Mouse (Mus musculus) liver (tissue): ENCODE results near the gene Tmem213.

Experiments used
- DNase-seq: peaks from one replicate; pipeline ENCODE4 v3.0.0-alpha.2; 2020; ENCODE audit warnings: mixed read lengths

Gene Tmem213

DNA sequence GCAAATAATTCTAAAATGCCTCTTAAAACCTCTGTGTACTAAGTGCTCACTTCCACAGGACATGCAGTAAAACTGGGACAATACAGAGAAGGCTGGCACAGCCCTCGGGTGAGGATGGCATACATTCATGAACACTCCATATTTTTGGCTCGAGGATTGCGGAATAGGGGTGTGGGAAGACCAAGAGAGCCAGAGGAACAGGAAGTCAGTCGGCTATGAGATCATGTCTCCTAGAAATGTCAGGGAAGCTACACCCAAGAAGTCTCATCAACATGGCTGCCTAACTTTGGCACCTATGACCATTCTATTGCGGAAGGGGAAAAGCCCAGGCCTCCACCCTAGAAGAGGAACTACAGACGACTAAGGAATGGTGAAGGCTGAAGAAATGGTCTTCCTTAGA lies 9.3 kb downstream of the Tmem213 start:
- DNase-seq: no peak

DNA sequence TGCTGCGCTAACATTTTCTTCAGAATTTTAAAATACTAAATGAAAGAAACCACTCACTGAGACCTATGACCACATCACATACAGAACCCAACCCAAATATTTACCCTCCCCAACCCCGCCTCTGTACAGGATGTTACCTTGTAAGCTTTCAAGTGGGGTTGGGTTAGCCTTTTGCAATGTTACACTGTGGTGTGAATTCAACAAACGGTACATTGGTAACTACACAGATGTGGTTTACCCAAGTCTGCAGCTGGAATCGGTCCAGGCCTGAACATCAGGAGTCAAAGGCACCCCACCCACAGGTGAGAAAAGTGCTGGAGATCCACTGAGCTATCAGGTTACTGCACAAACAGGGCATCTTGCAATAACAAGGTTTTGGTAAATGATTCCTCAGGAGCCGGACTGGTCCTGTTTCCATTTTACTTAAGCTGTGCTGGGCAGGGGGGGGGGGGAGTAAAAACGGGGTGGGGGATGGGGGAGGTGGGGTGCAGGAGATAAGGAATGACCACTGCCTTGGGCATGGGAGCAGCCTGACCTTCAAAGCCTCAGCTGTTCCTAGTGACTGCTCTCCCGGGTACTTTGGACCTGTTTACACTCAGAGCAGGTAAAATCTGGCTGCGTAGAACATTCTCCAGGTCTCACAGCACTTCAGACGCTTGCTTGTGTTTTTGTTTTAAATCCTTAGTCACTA lies 11.8 kb downstream of the Tmem213 start:
- DNase-seq: peak; percentile 25

DNA sequence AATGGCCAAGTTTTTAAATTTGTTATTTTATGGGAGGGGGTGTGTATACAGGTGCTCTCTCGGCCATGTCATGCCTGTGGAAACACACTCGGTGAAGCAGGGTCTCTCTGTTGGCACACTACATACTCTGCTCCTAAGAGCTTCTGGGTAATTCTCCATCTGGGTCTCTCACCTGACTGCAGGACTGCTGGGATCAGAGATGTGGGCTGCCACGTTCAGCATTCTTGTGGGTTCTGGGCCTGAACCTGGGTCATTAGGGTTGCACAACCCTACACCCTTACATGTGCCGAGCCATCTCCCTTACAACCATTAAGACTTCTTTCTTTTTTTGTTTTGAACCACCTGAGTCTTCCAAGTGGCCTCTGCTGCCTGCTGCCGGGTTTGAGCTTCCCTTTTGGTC lies 12.8 kb downstream of the Tmem213 start:
- DNase-seq: no peak

DNA sequence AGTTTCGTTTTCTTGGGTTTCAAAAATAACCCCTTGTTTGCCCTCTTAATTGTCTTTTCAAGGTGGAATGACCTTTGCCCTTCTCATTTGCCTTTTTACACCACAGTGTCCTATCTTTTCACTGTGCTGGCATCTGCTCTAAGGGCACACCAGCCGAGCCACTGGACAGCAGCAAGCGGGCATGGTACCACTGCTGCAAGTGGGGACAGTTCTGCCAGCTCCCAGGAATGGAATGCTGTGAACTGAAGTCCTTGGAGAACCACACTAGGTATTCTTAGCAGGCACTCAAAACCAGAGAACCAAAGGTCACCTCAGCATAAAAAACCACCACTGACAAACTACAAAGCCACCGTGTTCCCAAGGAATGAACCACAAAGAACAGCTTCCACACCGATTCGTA lies 13.7 kb downstream of the Tmem213 start:
- no peak for DNase-seq

DNA sequence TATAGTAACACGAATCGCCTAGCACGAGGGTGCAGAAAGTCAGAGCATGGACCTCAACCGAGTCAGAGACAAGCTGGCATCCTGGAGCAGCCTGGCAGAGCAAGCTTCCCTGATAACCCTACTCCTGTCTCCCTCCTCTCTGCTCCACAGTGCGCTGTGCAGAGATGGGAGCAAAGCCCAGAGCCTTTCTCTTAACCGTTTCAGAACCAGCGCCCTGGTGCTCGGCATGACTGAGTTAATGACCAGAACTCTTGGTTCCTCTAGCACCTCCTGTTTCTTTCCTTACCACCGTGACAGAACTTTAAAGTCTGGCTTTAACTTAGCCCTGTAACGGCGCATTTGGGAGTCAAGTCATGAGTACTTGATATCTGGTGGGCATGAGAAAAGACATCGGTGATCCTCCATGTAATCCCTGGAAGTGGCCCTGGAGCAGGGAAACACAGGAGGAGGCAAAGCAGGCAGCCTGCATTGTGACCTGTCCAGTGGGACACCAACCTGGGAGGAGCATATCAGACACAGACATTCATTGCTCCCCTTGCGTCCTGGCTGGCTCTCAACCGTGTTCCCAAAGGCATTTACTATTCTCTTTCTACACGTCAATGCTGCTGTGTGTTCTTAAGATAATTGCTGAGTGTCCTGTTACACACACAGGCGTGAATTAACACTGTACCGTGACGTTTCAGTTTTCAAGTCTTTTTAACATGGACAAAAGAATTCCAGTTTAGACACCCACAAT lies 14.6 kb downstream of the Tmem213 start:
- no peak for DNase-seq

DNA sequence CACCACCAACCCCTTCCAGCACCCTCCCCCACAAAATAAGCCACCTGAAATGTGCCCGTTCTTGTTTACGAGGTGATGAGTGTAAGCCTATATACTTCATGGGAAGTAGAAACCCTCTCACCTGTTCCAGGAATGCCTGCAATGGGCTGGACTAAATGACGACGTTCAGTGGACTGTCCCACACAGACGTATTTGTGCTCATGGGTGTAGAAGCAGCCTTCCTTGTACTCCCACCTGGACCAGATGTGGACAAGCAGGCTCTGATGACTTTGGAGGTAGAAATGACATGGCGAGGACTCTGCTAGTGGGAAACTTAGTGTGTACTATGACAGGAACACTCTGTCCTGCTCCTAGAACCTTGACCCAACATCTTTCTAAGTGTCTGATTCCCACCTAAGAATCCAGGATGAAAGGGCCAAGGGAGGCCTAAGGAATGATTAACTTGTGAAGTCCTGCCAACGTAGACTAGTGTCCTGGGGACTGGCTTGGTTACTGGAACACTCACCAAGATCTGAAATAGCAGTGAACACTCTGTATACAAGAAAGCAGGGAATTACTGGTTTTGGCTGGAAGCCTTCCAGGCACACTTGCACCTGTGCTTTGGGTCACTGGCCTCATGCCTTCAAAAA lies 15.3 kb downstream of the Tmem213 start, which contains the start of gene Atp6v0a4:
Atp6v0a4 (minus strand) TSS at position 380 of the 629 bp plus-strand sequence.
- DNase-seq: no peak

DNA sequence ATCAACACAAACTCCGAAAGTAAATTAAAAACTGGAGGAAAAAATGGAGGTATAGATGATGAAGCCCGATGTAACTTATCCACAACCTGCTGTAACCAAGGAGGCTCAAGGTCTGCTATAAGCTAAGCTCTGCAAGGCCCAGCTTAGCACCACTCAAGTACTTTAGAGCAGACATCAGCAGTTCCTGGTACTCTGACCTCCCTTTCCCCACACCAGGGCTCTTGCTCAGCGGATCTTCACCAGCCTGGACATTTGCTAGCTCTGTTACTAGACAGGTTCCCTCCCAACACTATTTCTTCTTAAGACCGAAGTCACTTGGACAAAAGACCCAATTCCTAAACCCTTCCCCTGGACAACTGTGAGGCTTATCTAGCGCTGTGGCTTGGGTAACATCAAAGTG lies 15.8 kb downstream of the Tmem213 start:
- no peak for DNase-seq

DNA sequence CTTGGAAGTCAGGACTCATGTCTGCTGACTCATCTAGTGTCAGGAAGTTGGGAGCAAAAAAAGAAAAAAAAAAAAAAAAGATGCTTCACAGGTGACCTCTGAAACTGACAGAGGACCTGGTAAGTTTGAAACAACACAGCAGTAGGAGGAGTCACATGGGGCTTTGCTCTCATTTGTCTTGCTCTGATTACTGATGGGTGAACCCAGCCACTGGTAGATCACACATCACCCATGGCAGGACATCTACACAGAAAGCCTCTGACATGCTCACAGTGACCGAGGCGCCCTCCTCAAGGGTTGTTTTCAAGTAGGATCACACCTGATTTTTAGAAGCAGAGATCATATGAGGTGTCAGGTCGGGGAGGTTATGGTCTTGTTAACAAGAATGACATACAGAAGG lies 16.4 kb downstream of the Tmem213 start:
- DNase-seq: no peak

DNA sequence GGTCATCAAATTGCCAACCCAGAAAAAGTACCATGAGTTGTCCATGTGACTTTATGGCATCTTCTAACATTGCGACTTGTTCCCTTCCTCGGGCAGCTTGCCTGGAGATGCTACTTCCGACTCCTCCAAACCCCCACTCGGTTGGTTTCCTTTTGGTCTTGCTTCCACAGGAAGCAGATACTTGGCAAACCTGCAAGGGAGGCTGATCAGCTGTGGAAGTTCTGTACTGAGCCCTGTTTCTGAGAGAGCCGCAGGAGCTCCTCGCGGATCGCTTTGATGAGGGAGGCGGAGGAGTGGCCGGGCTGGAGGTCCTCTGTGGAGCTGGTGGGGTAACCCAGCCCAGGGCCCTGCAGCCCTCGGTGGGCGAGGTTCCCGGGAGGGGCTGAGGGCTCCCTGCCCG lies 19.1 kb downstream of the Tmem213 start:
- no peak for DNase-seq

DNA sequence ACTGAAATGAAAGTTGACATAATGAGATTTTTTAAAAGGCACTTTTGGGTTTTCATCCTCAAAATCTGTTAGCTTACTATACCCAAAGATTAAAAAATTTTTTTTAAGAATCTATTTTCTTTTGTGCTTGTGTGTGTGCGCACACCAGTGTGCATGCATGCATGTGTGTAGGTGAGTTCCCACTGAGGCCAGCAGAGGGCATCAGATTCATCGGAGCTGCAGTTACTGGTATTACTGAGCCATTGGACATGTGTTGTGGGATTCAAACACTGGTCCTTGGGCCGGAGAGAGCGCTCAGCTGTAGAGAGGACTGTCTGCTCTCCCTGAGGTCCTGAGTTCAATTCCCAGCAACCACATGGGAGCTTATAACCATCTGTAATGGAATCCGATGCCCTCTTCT lies 20.8 kb downstream of the Tmem213 start:
- no peak for DNase-seq

DNA sequence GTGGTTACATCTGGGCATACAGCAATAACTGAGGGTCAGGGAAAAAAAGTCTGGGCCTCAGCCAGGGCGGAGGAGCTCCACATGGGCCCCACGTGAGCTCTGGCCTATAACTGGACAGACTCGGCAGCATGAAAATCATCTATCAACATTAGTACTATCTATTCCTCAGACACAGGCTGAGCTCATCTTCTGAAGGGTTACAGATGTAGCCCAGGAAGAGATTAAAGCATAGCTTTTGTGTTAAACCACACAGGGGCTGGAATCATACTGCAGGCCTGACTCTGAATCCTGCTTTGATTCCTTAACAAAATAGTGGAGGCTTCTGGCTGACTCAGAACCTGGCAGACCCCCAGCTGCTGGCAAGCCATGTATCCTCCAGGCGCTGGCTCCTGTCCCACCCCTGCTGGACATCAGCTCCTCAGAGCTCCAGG lies 22.8 kb downstream of the Tmem213 start:
- no peak for DNase-seq

DNA sequence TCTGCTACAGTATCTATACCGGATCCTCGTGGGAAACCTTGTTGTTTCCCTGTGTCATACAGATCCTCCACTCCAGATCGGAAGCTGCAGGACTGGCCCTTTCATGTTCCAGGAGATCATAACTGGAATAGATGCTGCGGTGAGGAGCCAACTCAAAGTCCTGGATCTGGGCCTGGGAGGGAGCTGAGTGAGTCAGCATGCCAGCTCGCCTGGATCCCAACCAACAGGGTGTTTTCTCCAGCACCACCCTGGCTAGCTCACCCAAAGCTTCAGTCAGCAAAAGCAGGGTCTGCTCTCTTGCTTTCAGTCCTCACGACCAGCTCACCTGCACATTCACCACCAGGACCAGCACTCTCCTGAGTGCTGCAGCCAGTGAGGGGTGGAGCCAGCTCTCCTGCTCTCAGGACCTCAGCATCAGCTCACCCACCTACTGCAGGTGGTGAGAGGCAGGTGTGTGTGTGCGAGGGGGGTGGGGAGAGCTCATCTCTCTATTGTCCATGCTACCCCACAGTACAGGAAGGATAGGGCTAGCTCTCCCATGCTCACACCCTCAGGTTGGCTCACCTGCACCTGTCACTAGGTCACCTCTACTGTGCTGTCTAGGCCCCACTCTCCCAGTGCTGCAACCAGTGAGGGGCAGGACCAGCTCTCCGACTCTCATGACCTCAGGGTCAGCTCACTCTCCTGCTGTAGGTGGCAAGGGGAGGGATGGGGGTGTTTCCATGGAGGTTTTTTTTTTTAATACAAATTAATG lies 25.9 kb downstream of the Tmem213 start:
- DNase-seq: no peak

DNA sequence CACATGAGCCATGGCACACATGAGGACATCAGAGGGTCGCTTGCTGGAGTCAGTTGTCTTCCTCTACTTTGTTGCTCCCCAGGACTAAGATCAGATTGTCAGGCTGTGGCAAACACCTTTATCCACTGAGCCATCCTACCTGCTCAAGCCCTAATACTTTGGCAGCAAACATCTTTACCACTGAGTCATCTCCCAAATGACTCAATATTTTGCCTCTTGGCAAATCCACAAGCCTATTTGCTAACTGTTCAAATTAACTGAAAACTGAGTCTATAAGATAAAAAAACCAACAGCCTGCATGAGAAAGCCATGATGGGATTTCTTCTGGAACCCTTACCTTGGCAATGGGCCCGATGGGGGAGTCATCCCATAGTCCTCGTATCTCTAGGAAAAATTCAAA lies 30.0 kb downstream of the Tmem213 start:
- DNase-seq: no peak

DNA sequence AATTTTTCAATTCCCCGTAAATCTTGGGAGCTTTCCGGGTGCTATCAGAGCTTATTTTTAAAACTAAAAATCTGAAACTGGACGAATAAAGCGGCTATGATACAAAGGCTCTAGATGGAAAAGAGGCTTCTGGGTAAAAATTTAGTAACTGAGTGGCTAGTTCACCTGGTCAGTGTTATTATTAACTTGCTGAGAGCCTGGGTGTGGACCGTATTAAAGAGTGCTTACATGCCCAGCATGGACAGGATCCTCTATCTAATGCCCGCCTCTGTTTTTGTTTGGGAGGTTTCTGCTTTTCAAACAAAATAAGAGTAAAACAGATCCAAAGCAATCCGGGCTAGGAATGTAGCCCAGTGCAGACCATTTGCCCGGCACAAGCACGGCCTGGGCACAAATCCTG lies 31.3 kb downstream of the Tmem213 start:
- DNase-seq: no peak

DNA sequence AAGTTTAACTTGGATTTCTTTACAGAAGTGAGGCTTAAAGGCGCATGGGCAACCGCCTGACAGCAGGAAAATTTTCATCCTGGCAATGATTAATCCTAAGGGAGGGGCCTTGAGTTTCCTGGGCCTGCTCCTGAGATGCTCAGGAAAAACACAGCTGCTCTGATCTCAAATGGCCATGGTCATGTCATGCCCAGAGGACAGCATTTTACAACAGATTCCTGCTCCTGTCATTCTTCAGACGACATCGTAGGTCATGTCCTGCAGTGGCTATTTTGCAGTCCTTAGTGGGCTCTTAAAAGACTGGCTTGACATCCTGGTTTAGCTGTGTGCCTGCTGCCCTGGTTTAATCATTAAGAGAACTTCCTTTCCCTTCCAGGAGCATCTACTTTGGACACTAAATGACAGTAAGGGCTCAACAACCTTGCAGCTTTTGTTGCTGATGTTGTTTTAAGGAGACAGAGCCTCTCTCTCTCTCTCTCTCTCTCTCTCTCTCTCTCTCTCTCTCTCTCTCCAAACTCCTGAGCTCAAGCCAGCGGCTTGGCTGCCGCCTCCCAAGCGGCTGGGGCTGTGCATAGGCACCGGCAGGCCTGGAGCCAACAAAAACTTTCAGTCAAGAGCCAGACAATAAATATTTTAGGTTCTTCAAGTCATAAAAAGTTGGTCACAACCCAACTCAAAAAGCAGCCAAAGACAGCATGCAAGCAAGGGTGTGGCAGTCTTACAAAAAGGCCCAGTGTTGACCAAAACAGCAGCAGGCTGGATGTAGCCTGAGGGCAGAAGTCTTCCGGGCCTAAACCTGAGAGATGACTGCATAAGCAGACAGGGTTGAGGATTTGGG lies 35.3 kb downstream of the Tmem213 start:
- DNase-seq: no peak

DNA sequence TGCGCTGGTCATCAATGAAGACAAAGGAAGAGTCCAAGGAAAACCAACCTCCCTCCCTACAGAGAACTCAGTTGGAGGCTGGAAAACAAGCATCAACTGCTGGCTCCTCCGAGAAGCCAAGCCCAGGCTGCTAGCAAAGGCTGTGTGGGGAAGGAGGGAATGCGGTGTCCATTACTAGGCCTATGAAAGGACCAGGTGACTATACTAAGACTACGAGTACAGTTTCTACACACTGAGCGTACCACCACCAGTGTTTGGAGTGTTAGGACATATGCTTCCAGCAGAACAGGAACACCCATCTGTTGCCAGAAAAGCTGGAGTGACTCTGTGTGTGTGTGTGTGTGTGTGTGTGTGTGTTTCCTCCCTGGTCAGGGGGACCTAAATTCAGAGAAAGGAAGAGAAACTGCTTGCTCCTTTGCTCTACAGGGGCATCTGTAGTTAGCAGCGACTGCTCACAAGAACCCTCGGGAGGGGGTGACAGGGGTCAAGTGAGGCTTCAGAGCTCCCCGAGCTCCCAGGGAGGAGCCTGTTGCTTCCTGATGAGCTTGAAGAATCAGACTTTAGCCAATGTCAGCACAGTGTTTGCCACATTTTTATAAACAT lies 36.5 kb downstream of the Tmem213 start:
- DNase-seq: no peak

DNA sequence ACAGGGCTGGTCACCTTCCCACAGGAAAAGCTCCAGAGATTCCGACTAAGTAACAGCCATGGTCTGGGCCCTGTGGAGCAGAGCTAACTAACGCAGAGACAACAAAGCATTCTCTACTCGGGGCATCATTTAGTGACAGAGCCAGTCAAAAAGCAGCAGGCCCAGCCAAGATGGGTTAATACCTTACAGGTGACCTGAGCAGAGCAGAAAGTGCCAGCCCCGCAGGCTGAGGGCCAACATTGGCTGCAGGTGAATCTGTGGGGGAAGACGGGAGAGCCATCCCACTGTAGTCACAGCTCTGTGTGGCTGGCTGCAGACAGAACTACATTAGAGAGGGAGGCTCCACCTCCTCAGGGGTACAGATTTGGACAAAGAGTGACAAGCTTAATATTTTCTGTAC lies 38.2 kb downstream of the Tmem213 start:
- DNase-seq: no peak

DNA sequence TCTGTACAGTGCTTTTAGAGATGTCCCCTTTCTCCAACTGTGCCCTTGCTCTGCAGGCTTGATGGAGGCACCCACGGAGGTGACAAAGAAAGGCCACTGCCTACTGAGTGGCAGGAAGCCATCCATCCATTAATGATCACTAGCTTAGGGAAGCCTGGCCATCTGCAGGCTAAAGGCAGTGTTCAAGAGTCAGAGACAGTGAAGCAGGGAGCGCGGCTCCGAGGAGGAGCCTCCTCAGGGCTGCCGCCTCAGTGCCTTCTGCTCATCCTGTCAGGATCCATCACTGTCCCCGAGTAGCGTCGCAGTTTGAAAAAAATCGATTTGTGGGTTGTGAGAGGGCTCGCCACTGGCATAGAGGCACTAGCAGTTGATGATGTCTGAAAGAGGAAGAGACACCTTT lies 39.6 kb downstream of the Tmem213 start:
- no peak for DNase-seq

DNA sequence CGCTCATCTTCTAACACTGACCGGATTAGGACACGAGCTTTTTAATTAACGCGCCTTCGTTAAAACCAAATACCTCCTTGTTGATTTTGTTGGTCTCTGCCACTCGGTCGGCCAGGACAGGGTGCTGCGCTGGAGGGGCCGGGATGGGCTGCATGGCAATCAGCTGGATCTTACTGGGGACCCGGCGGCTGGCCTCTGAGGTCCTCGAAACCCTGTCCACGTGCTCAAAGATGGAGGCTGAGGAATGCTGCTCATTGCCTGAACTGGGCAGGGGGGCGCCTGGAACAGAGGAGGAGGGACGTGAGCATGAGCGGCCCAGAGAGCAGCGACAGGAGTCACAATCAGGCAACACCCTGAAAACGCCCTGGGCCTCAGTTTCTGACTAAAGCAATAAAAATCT lies 40.4 kb downstream of the Tmem213 start:
- DNase-seq: no peak

DNA sequence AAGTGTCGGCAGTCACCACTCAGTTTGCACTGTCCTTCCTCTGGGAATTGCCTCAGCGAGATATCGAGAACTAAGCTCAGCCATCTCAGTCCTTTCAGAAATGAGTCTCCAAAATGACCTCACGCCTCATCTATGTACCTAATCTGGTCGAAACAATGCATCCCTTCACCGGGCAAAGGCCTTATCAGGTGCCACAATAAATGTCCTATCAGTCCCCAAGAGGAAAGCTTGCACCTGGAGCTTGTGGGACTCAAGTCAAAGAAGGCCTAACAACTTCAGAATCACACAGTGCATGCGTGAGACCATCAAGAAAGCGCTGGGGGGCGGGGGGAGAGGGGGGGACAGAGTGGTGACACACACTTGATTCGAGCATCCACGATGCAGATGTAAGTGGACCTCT lies 43.2 kb downstream of the Tmem213 start:
- no peak for DNase-seq

DNA sequence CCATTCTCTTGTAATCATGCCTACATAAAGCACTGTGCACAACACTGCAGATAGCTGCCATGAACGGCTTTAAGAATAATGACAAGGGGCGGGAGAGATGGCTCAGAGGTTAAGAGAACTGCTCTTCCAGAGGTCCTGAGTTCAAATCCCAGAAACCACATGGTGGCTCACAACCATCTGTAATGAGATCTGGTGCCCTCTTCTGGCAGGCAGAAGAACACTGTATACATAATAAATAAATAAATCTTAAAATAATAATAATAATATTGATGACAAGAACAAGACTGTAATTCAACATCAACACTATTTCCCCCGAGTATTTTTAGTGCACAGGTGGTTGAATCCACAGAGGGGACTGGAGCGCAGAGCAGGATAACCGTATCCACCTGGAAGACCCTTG lies 47.1 kb downstream of the Tmem213 start:
- DNase-seq: no peak

DNA sequence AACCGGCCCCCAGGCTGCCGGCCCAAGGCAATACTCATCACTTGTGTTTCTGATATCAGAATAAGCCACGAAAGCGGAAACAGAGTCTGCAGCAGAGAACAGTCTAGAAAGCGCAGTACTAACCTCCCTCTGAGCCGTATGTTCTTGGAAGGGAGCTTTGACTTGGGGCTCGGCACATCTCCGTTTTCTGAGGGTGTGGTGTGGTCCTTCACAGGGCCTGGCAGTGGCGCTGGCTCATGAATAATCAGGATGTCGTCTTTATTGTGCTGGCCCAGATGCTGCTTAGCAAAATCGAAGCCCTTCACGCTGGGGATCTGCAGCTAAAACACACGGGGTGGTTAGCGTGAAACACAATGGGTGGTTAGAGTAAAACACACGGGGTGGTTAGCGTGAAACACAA lies 48.9 kb downstream of the Tmem213 start:
- DNase-seq: no peak
